Mouse (Mus musculus) hindbrain, postnatal 0 days (tissue): ENCODE results near the gene Adgb. TPM values are rescaled to one million over a fixed set of nuclear protein-coding genes. Genes with fewer than 3 reads are reported as not detected.

ENCODE experiments used
- ATAC-seq: fragments of 200-750 bp; cut with Nextera tagmentation; 2 replicates; pipeline ENCODE4 v1.8.0; 2017; ENCODE audit warnings: mild to moderate bottlenecking, moderate TSS enrichment, moderate library complexity
- DNase-seq: peaks from one replicate; pipeline ENCODE4 v3.0.0-alpha.2; 2015; ENCODE audit warnings: low spot score
- H3K27ac ChIP-seq: fragments of 300-500 bp; sonication (generic); 2 replicates; pipeline ENCODE4 v1.5.1; 2014; ENCODE audit warnings: mild to moderate bottlenecking
- H3K27me3 ChIP-seq: fragments of 300-500 bp; sonication (generic); 2 replicates; pipeline ENCODE4 v1.6.1; 2014; ENCODE audit warnings: low read length, mixed read lengths; ENCODE audit not compliant: insufficient read depth
- H3K36me3 ChIP-seq: fragments of 300-500 bp; sonication (generic); 2 replicates; pipeline ENCODE4 v1.6.1; 2014; ENCODE audit warnings: low read length, mixed read lengths; ENCODE audit not compliant: insufficient read depth
- H3K4me1 ChIP-seq: fragments of 300-500 bp; sonication (generic); 2 replicates; pipeline ENCODE4 v1.6.1; 2014; ENCODE audit warnings: antibody characterized with exemption, low read length, mixed read lengths; ENCODE audit not compliant: insufficient read depth
- H3K4me2 ChIP-seq: fragments of 300-500 bp; sonication (generic); 2 replicates; pipeline ENCODE4 v1.6.1; 2014; ENCODE audit warnings: low read depth, mild to moderate bottlenecking, low read length, moderate library complexity, mixed read lengths
- H3K4me3 ChIP-seq: fragments of 300-500 bp; sonication (generic); 2 replicates; pipeline ENCODE4 v1.5.1; 2014; ENCODE audit warnings: low read length
- H3K9ac ChIP-seq: fragments of 300-500 bp; sonication (generic); replicated peaks from 2 replicates; pipeline ENCODE4 v1.6.1; 2014; ENCODE audit warnings: mild to moderate bottlenecking, low read length, moderate library complexity, mixed read lengths
- H3K9me3 ChIP-seq: fragments of 300-500 bp; sonication (generic); 2 replicates; pipeline ENCODE4 v1.6.1; 2016; ENCODE audit warnings: low read length, mixed read lengths
- CTCF ChIP-seq: IDR thresholded peaks from 2 replicates; pipeline ENCODE4 v1.5.1; 2016; ENCODE audit warnings: antibody characterized with exemption, control low read depth, low read depth
- WGBS: fragments of 180-500 bp; shearing (Covaris S2); extraction: QIAGEN DNeasy Blood & Tissue Kit; methylation state at CpG from one replicate; pipeline ENCODE4 v1.1.7; 2014; 5-methylcytosine and 5-hydroxymethylcytosine counted together
- polyA plus RNA-seq: library from polyadenylated mRNA; unstranded; fragments of >200 nt; fragmentation: Nextera tagmentation; extraction: Ambion mirVana; gene quantifications from 2 replicates; pipeline ENCODE4 v1.2.1, GENCODE M21; 2015
- total RNA-seq: library from RNA; depleted of rRNA; stranded (reverse); fragments of >200 nt; gene quantifications from 2 replicates; pipeline ENCODE4 v1.2.3, GENCODE M21; 2014

The Adgb gene
- total and polyA plus RNA-seq, 2 experiments from 2014 or later = 0.29 to 0.63 TPM

GRCm38 (mm10) chr10:10352184-10352583, 119.9 kb downstream of the Adgb start:
- no peaks in the 10 kb centered on the region for H3K4me1 ChIP-seq
- ATAC-seq = no peak

GRCm38 (mm10) chr10:10350550-10350949, 121.6 kb downstream of the Adgb start:
- 81% methylated on average over 3 of the region's 3 CpGs for WGBS
- Histone ChIP-seq H3K4me2 (no peak overlapping the region), H3K36me3 (no peaks in the 10 kb centered on the region), H3K9ac (no peak overlapping the region), H3K4me1 (no peaks in the 10 kb centered on the region), H3K9me3 (no peaks in the 10 kb centered on the region), H3K27me3 (no peaks in the 10 kb centered on the region), H3K4me3 (no peak overlapping the region), H3K27ac (no peak overlapping the region)
- no peak for TF ChIP-seq CTCF
- ATAC-seq (no peak), DNase-seq (no peak)

More at GRCm38 (mm10) chr10:10352184-10352583, 119.9 kb downstream of the Adgb start:
- Histone ChIP-seq H3K27ac (no peak overlapping the region), H3K9me3 (no peaks in the 10 kb centered on the region), H3K27me3 (no peaks in the 10 kb centered on the region), H3K36me3 (no peaks in the 10 kb centered on the region), H3K4me3 (no peak overlapping the region), H3K9ac (no peak overlapping the region), H3K4me2 (no peak overlapping the region)
- TF ChIP-seq CTCF = no peak
- 85% methylated on average over 3 of the region's 3 CpGs for WGBS
- no peak for DNase-seq

- Histone ChIP-seq H3K4me2 (no peak overlapping the region), H3K9me3 (no peaks in the 10 kb centered on the region), H3K4me3 (no peak overlapping the region), H3K9ac (no peak overlapping the region), H3K27ac (no peak overlapping the region), H3K27me3 (no peaks in the 10 kb centered on the region), H3K36me3 (no peaks in the 10 kb centered on the region), H3K4me1 (no peaks in the 10 kb centered on the region)
- WGBS = 94% methylated on average over 3 of the region's 3 CpGs
- no peak for DNase-seq
- TF ChIP-seq CTCF = no peak
- no peak for ATAC-seq
Observed at GRCm38 (mm10) chr10:10343930-10344329, 128.2 kb downstream of the Adgb start.

GRCm38 (mm10) chr10:10325560-10325959, 146.6 kb downstream of the Adgb start:
- Histone ChIP-seq H3K4me3 (no peak overlapping the region), H3K9ac (no peak overlapping the region), H3K27ac (no peak overlapping the region), H3K4me2 (no peak overlapping the region), H3K36me3 (no peaks in the 10 kb centered on the region), H3K9me3 (no peaks in the 10 kb centered on the region), H3K4me1 (no peaks in the 10 kb centered on the region), H3K27me3 (no peaks in the 10 kb centered on the region)
- DNase-seq = no peak
- 83% methylated on average over 2 of the region's 2 CpGs for WGBS
- no peak for ATAC-seq
- TF ChIP-seq CTCF = no peak

GRCm38 (mm10) chr10:10322961-10323360, 149.2 kb downstream of the Adgb start:
- no peak for DNase-seq
- no peak for TF ChIP-seq CTCF

GRCm38 (mm10) chr10:10321119-10321781, 150.9 kb downstream of the Adgb start:
- Histone ChIP-seq H3K36me3 (no peaks in the 10 kb centered on the region), H3K27me3 (no peaks in the 10 kb centered on the region), H3K4me3 (peak overlapping the region; percentile 28), H3K9me3 (no peaks in the 10 kb centered on the region), H3K9ac (0 out of 2 replicates have a peak overlapping the region, but pooled peaks have one; percentile 21), H3K4me2 (peak overlapping the region; percentile 57), H3K4me1 (no peaks in the 10 kb centered on the region), H3K27ac (no peak overlapping the region)
- DNase-seq (peak; percentile 87), ATAC-seq (peak; percentile 95)
- 10% methylated on average over 20 of the region's 20 CpGs for WGBS
- TF ChIP-seq CTCF = peak; percentile 97

More at GRCm38 (mm10) chr10:10322961-10323360, 149.2 kb downstream of the Adgb start:
- ATAC-seq = no peak
- WGBS = 86% methylated on average over 11 of the region's 11 CpGs
- H3K9ac ChIP-seq = no peak overlapping the region
- H3K4me2 ChIP-seq = no peak overlapping the region
- H3K4me1 ChIP-seq = no peaks in the 10 kb centered on the region
- no peaks in the 10 kb centered on the region for H3K9me3 ChIP-seq
- no peaks in the 10 kb centered on the region for H3K36me3 ChIP-seq
- H3K27me3 ChIP-seq = no peaks in the 10 kb centered on the region
- no peak overlapping the region for H3K4me3 ChIP-seq
- H3K27ac ChIP-seq = no peak overlapping the region

- WGBS = 20% methylated on average over 10 of the region's 10 CpGs
- Histone ChIP-seq H3K4me2 (peak overlapping the region; percentile 57), H3K4me3 (peak overlapping the region; percentile 28), H3K36me3 (no peaks in the 10 kb centered on the region), H3K27ac (no peak overlapping the region), H3K27me3 (no peaks in the 10 kb centered on the region), H3K9ac (no peak overlapping the region), H3K9me3 (no peaks in the 10 kb centered on the region), H3K4me1 (no peaks in the 10 kb centered on the region)
- peak; percentile 9 for DNase-seq
- no peak for TF ChIP-seq CTCF
- ATAC-seq = peak; percentile 54
Observed at GRCm38 (mm10) chr10:10320364-10321083, 151.6 kb downstream of the Adgb start.
